Mouse (Mus musculus): Measurements from ENCODE around the gene Frmd5.

DNA sequence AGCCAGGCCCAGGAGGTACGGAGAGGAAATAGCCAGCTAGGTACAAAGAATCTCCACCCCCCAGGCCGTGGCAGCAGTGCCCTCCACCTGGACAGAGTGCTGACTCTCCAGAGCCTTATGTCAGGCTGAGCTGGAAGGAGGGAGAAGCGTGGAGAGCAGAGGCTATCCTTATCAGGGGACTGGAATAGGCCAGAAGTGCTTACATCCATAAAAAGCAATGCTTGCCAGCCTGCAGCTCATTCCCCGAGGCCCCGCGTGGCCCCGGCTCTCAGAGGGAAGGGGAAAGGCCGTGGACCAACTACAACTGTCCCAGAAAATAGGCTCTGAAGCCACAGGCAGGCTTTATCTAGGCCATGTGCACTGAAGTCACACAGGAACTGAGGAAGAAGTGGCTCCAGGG, 255.6 kb downstream of the Frmd5 start:
- no peak for TF ChIP-seq CTCF (IDR thresholded peaks at IDR 0.05; ENCODE audit: low read depth, low read length)
- no peak for TF ChIP-seq POLR2A (IDR thresholded peaks at IDR 0.05; ENCODE audit: borderline replicate concordance, low read depth, low read length)

All from bone marrow macrophage, adult 2 months (primary cell).